Comparison of ENCODE assay signal across 8 mouse cellular contexts in genomic region chr19:24030511-24030870, GRCm38 (mm10). TPM values are rescaled to one million over a fixed set of nuclear protein-coding genes. Genes with fewer than 3 reads are reported as not detected.
A peak's percentile ranks its signal among the peaks of the same experiment; 100 is the strongest.
DNase-seq lines count a peak whose midpoint lies in the region; ATAC-seq and TF ChIP-seq lines count a peak whose summit lies in the region.

No protein-coding gene starts in this region.

- peak overlapping the region; percentile 58 for H3K4me3 ChIP-seq in ES-Bruce4 (ENCODE audit: low read depth, low read length)
- H3K4me3 ChIP-seq in embryonic fibroblast, embryonic 13.5 days (ENCODE audit: insufficient read depth, low read length): peak overlapping the region; percentile 37
- peak overlapping the region; percentile 70 for H3K4me3 ChIP-seq in hindbrain, embryonic 12.5 days
- peak overlapping the region; percentile 62 for H3K4me3 ChIP-seq in limb, embryonic 12.5 days (replicated peaks)
- H3K4me3 ChIP-seq in neural tube, embryonic 11.5 days (ENCODE audit: low read depth, low read length): peak overlapping the region; percentile 58

- H3K4me1 ChIP-seq in ES-Bruce4 (ENCODE audit: control insufficient read depth, insufficient read depth, low read length): no peaks in the 10 kb centered on the region
- H3K4me1 ChIP-seq in embryonic fibroblast, embryonic 13.5 days (ENCODE audit: control insufficient read depth, insufficient read depth, low read length): no peaks in the 10 kb centered on the region
- H3K4me1 ChIP-seq in hindbrain, embryonic 12.5 days: peaks cover 17% of the 10 kb centered on the region
- H3K4me1 ChIP-seq in limb, embryonic 12.5 days (replicated peaks): peaks cover 11% of the 10 kb centered on the region
- H3K4me1 ChIP-seq in neural tube, embryonic 11.5 days (ENCODE audit: control insufficient read depth, insufficient read depth, low read length): 0 out of 2 replicates have a peak, but pooled peaks cover 8% of the 10 kb centered on the region

- ATAC-seq in hindbrain, embryonic 12.5 days (ENCODE audit: low FRiP score): peak; percentile 73
- peak; percentile 43; the same call in 1 of the 2 replicates for ATAC-seq in limb, embryonic 12.5 days (ENCODE audit: insufficient number of reproducible peaks, insufficient read depth, low FRiP score, low TSS enrichment, low read depth)
- ATAC-seq in neural tube, embryonic 11.5 days (ENCODE audit: insufficient read depth, low FRiP score, low TSS enrichment): peak; percentile 65; the same call in 1 of the 2 replicates

- peak overlapping the region; percentile 93 for H3K4me2 ChIP-seq in hindbrain, embryonic 12.5 days (replicated peaks)
- H3K4me2 ChIP-seq in limb, embryonic 12.5 days: peak overlapping the region; percentile 95
- H3K4me2 ChIP-seq in neural tube, embryonic 11.5 days (ENCODE audit: low read depth): peak overlapping the region; percentile 96

- H3K9ac ChIP-seq in ES-Bruce4 (ENCODE audit: low read depth, poor library complexity, severe bottlenecking): peak overlapping the region; percentile 81
- peak overlapping the region; percentile 86 for H3K9ac ChIP-seq in hindbrain, embryonic 12.5 days
- H3K9ac ChIP-seq in limb, embryonic 12.5 days (replicated peaks): peak overlapping the region; percentile 61; the same call in 1 of the 2 replicates
- H3K9ac ChIP-seq in neural tube, embryonic 11.5 days (ENCODE audit: low read length): peak overlapping the region; percentile 69

- TF ChIP-seq CTCF in ES-Bruce4 (IDR thresholded peaks at IDR 0.05; ENCODE audit: low read depth, low read length): no peak
- TF ChIP-seq CTCF in embryonic fibroblast, embryonic 13.5 days (IDR thresholded peaks at IDR 0.05; ENCODE audit: borderline replicate concordance, insufficient read depth, low read length): no peak

- no peak overlapping the region for H3K27ac ChIP-seq in ES-Bruce4 (ENCODE audit: insufficient read depth, low read length)
- H3K27ac ChIP-seq in embryonic fibroblast, embryonic 13.5 days (ENCODE audit: insufficient read depth, low read length): no peak overlapping the region
- no peak overlapping the region for H3K27ac ChIP-seq in hindbrain, embryonic 12.5 days
- no peak overlapping the region for H3K27ac ChIP-seq in limb, embryonic 12.5 days
- H3K27ac ChIP-seq in neural tube, embryonic 11.5 days (ENCODE audit: low read depth, low read length): no peak overlapping the region

- peaks cover 9% of the 10 kb centered on the region for H3K27me3 ChIP-seq in ES-Bruce4 (ENCODE audit: control insufficient read depth, insufficient read depth, low read length, poor library complexity, severe bottlenecking)
- peaks cover 41% of the 10 kb centered on the region for H3K27me3 ChIP-seq in hindbrain, embryonic 12.5 days
- H3K27me3 ChIP-seq in limb, embryonic 12.5 days: peaks cover 59% of the 10 kb centered on the region
- peaks cover 18% of the 10 kb centered on the region for H3K27me3 ChIP-seq in neural tube, embryonic 11.5 days (ENCODE audit: control insufficient read depth, insufficient read depth, low read length)

- no peak for TF ChIP-seq EP300 in ES-Bruce4 (IDR thresholded peaks at IDR 0.05; ENCODE audit: insufficient read depth, low read depth, low read length)

- no peaks in the 10 kb centered on the region for H3K36me3 ChIP-seq in ES-Bruce4 (ENCODE audit: control insufficient read depth, insufficient read depth, low read length, poor library complexity, severe bottlenecking)
- no peaks in the 10 kb centered on the region for H3K36me3 ChIP-seq in hindbrain, embryonic 12.5 days
- no peaks in the 10 kb centered on the region for H3K36me3 ChIP-seq in limb, embryonic 12.5 days
- H3K36me3 ChIP-seq in neural tube, embryonic 11.5 days (ENCODE audit: control insufficient read depth, insufficient read depth, low read length): no peaks in the 10 kb centered on the region

- TF ChIP-seq POLR2A in ES-Bruce4 (IDR thresholded peaks at IDR 0.05; ENCODE audit: insufficient read depth, low read length): no peak
- no peak for TF ChIP-seq POLR2A in embryonic fibroblast, embryonic 13.5 days (IDR thresholded peaks at IDR 0.05; ENCODE audit: low read depth, low read length)

- under 1% methylated on average over 29 of the region's 49 CpGs for WGBS in hindbrain, embryonic 12.5 days
- under 1% methylated on average over 48 of the region's 49 CpGs for WGBS in limb, embryonic 12.5 days
- 0% methylated on average over 36 of the region's 49 CpGs for WGBS in neural tube, embryonic 11.5 days

- peak; percentile 41 to 76 for DNase-seq in adrenal gland, adult (ENCODE audit: inconsistent age in 2 of 2, low spot score in 1 of 2)
- no peak for DNase-seq in adrenal gland, adult 8-10 months
- DNase-seq in neural tube, embryonic 11.5 days (ENCODE audit: low spot score): peak; percentile 60
- no peak for DNase-seq in MN1 (ENCODE audit: low spot score)

- no peaks in the 10 kb centered on the region for H3K9me3 ChIP-seq in ES-Bruce4 (replicated peaks; ENCODE audit: control insufficient read depth, insufficient read depth, low read length, poor library complexity, severe bottlenecking)
- no peaks in the 10 kb centered on the region for H3K9me3 ChIP-seq in hindbrain, embryonic 12.5 days (replicated peaks)
- no peaks in the 10 kb centered on the region for H3K9me3 ChIP-seq in limb, embryonic 12.5 days
- H3K9me3 ChIP-seq in neural tube, embryonic 11.5 days (ENCODE audit: control insufficient read depth, low read length): no peaks in the 10 kb centered on the region

RNA-seq across cellular contexts. Expression of gene Fam189a2, which starts 0.3 kb away (rescaled TPM):
- total RNA-seq in adrenal gland, adult 8-10 months (2022): 10 to 100 TPM in 2 of 4 experiments, 1 to 10 TPM in 2; 8.0 to 16.6 (median 11.7) TPM
- 1.7 and 2.0 TPM in 2 replicates for polyA plus RNA-seq in ES-Bruce4 (2011; ENCODE audit: insufficient read depth, insufficient read length, low read depth, missing spikeins)
- polyA plus RNA-seq in embryonic fibroblast, embryonic 13.5 days (2011; ENCODE audit: insufficient read length, low read depth, missing spikeins): 0.18 and 0.35 TPM in 2 replicates
- 0.57 and 0.88 TPM in 2 replicates for polyA plus RNA-seq in hindbrain, embryonic 12.5 days (2016; fragmentation: Nextera tagmentation; extraction: Ambion mirVana)
- polyA plus RNA-seq in limb, embryonic 12.5 days (2016; fragmentation: Nextera tagmentation; extraction: Ambion mirVana): 0.10 and 0.19 TPM in 2 replicates
- 1.9 and 2.4 TPM in 2 replicates for polyA plus RNA-seq in neural tube, embryonic 11.5 days (2014; fragmentation: Nextera tagmentation; extraction: Ambion mirVana)

Comparison
In these comparisons a context has a peak if more than half of its experiments do, and no peak if none do; other contexts are left out.
1. DNase-seq: peak in adrenal gland, adult (2 of 2) and neural tube, embryonic 11.5 days (single experiment); none in adrenal gland, adult 8-10 months (single experiment) and MN1 (single experiment).
2. Peak in every context shown above with its lines, with median percentiles within 50 percentile points of each other: H3K4me3 ChIP-seq, H3K9ac ChIP-seq, ATAC-seq and H3K4me2 ChIP-seq.